Mouse (Mus musculus): ENCODE measurements around the gene Atp2b1.
"Not testable (repeated sequence)": the region's sequence is repeated elsewhere in the genome, so short reads cannot be mapped to it uniquely, and the experiment has no call there.

Gene Atp2b1

DNA sequence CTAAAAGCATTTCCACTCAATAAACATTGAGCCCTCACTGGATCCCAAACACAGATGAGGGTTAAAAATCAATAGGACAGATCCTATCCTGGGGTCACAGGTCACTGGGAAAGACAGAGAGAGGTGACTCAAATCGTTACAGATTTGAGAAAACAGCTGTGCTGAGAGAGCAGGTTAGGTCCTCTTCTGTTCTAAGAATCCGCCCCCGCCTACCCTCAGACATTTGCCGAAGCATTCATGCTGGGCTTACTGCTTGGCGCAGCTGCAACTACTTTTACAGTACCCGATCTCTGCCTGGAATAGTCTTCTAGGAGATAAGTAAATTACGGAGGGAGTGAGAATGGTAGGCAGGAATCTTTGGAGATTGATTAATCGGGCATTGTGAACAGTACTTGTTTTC, 47.9 kb downstream of the Atp2b1 start:
- no peak for DNase-seq (ENCODE audit: low spot score in 2 of 2)

DNA sequence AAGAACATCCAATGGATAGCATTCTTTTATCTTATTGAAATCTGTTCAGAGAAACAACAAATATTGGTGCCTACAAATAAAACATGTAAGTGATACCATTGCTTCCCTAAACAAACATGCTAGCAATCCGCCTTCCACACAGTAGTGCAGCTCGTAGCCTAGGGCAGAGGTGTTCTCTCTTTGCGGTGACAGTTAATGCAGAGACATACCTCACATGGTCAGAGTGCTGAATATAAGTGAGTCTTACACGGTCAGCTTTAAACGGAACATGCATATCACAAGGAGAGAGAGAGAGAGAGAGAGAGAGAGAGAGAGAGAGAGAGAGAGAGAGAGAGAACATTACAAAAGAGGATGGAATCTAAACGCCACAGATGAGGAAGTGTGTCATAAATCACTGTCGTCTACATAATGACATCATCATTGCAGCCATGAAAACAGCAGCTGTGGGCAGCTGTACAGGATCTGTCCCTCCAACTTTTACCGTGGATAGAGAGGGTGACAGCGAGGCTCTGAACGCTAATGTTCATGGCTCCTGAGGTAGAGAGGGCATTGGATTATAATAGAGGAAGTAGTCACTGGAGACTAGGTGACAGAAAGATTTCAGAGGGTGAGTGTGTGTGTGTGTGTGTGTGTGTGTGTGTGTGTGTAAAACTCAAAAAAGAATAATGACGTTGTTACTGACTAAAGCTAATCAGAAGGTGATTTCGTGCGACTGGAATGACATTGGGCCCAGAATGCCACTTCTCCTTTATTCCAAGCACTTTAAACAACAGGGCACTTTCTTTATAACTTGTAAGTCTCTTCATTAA, 52.4 kb downstream of the Atp2b1 start:
- DNase-seq (ENCODE audit: low spot score in 2 of 2), result no peak

DNA sequence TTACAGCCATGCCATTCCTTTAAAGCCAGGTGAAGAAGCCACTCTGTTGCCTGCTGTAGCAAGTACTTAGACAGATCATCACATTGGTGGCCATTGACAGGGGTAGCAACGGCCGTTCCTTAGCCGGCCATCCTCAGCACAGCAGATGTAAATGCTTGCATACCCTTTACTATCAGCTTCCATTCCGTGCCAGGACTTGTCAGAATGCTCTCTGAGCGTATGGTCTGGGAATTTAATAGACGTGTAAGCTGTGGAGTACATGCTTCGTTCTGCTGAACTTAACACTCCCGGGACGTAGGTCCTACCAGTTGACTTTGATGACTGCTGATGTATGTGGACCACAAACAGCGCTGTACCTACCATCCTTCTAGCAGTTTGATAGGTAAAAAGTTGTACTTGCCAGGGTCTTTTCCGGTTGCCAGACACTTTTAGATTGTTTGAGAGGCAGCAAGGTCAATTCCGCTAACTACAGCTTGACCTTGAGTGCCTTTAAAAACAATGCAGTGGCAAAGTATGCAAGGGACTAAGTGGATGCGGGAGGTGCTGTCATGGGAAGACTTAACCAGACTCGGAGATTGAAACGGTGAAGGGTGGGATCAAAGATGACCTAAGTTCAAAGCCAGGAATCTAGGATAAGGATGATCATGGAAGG, 53.2 kb downstream of the Atp2b1 start:
- DNase-seq (ENCODE audit: low spot score in 2 of 2), result no peak

- DNase-seq (ENCODE audit: low spot score in 2 of 2), result no peak
Observed at GRCm38 (mm10) chr10:98970917-98971316, 56.7 kb downstream of the Atp2b1 start.

GRCm38 (mm10) chr10:98972359-98972758, 58.2 kb downstream of the Atp2b1 start:
- DNase-seq (ENCODE audit: low spot score in 2 of 2), result no peak

- no peak for DNase-seq (ENCODE audit: low spot score in 2 of 2)
Observed at GRCm38 (mm10) chr10:98972912-98973605, 58.9 kb downstream of the Atp2b1 start.

- no peak for DNase-seq (ENCODE audit: low spot score in 2 of 2)
Observed at GRCm38 (mm10) chr10:98974645-98975044, 60.4 kb downstream of the Atp2b1 start.

DNA sequence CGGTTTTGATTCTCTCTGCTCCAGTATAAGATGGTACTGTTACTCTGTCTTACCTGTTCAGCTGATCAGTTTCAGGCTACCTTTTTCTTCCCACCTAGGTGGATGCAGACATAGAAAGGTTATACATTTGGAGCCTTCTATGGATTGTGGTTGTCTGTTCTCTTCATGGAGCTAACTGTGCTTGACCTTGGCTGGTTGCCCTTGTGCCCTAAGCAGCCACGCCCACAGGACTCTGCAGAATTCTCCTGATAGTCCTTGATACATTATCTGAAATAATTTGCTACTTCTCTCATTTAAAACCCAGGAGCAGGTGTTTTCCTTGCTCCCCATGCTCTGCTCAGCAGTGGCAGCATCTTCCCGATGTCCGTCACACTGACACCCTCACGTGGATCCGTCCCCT, 61.4 kb downstream of the Atp2b1 start:
- no peak for DNase-seq (ENCODE audit: low spot score in 2 of 2)

DNA sequence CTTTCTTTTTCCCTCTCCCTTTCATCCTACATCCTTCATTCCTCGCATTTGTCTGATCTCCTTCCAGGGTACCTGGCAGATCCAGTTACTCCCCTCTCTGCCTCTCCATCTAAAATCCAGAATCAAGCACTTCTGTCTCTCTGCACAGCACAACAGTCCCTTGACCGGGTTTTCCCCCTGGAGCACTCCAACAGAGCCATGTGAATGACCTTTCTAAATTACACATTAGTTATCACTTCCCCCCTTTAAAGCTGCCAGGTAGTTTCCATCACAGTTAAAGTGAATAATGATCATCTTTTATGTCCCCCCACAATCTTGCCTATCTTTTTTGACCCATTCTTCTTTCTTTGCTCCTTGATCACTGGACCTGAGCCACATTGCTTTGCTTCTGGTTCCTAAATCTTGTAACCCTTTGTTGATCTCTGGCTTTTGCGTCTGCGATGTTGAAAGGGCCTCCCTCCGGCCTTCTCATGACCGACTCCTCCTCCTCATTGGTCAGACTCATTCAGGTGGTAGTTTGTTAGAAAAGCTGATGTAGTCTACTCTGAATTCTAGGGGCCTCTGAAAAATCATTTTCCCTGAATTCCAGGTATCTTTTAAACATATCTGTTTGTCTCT, 62.8 kb downstream of the Atp2b1 start:
- DNase-seq (ENCODE audit: low spot score in 2 of 2), result no peak

DNA sequence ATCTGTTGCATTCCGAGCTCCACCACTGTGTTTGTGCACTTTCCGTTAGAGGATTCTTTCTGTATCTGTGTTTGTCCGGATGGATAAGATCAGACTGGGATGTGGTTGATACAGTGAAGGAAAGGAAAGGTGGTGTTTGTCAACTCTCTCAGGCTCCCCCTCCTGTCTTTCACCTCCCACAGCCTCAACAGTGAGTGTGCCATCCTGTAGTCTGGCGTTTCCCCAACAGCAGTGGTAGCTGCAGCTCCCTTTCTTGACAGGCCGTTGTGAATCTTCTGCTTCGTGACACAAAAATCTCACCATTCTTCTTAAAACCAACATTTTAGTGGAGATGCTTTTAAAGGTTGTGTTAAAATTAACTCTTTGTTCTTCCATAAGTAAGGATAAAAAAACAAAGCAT, 64.6 kb downstream of the Atp2b1 start:
- DNase-seq (ENCODE audit: low spot score in 2 of 2), result no peak

- DNase-seq (ENCODE audit: low spot score in 2 of 2), result no peak
Observed at GRCm38 (mm10) chr10:98979296-98979695, 65.1 kb downstream of the Atp2b1 start.

DNA sequence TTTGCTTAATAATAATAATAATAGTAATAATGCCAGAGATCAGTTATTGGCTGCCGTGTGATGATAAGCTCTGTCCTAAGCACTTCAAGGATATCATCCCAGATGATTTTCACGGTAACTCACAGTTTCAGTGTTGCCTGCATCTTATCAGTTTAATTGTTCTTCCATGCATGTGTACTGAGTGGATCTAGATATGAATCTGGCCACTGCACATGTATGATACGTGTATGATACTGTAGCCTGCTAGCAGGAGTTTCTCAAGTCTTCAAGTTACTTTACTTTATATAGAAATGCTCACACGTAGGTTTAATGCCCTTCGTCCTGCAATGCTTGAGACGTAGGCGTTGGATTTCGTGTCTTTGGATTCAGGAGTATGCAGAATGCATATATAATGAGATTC, 65.7 kb downstream of the Atp2b1 start:
- DNase-seq (ENCODE audit: low spot score in 2 of 2), result no peak

- DNase-seq (ENCODE audit: low spot score in 2 of 2), result no peak
Observed at GRCm38 (mm10) chr10:98991964-98992363, 77.8 kb downstream of the Atp2b1 start.

DNA sequence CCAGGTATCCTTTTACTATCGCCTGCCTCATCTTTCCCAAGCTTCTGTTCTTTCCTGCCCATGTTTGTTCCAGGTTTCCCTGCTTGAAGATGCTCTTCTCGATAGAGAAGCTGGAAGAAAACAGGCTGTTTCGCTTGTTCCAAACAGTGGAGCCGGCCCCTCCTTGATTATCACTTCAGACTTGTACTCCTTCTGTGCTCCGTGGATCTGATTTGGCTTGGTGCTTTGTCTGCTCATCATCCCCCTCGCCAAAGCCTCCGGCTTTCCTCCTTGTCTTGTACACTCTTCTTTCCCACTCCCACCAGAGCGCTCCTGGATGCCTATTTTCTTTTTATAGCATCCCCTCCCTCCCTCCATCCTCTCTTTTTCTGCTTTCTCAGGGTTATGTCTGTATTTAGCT, 79.0 kb downstream of the Atp2b1 start:
- no peak for DNase-seq (ENCODE audit: low spot score in 2 of 2)

DNA sequence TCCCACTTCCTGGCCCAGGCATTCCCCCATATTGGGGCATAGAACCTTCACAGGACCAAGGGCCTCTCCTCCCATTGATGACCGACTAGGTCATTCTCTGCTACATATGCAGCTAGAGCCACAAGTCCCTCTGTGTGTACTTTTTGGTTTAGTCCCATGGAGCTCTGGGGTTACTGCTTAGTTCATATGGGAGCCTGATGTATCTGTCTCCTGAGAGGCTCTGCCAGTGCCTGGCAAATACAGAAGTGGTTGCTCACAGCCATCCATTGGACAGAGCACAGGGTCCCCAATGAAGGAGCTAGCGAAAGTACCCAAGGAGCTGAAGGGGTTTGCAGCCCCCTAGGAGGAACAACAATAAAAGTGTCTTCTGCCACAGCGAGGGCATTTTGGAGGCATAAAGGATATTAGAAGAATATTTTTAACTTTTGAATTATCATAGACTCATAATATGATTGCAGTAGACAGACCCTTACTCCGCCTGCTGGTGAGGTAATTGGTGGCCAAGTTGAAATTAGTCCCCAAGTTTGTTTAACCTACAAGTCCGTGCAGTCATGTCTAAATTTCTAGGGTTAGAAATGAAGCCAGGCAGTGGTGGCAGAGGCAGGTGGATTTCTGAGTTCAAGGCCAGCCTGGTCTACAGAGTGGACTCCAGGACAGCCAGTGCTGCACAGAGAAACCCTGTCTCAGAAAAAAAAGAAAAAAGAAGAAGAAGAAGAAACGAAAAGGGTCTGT, 81.0 kb downstream of the Atp2b1 start:
- DNase-seq (ENCODE audit: low spot score in 2 of 2), result not testable (repeated sequence)

GRCm38 (mm10) chr10:99004866-99005265, 90.7 kb downstream of the Atp2b1 start:
- DNase-seq (ENCODE audit: low spot score in 2 of 2), result no peak

GRCm38 (mm10) chr10:99011084-99011483, 96.9 kb downstream of the Atp2b1 start:
- DNase-seq (ENCODE audit: low spot score in 2 of 2), result no peak

- DNase-seq (ENCODE audit: low spot score in 2 of 2), result no peak
Observed at GRCm38 (mm10) chr10:99012086-99012485, 97.9 kb downstream of the Atp2b1 start.

DNA sequence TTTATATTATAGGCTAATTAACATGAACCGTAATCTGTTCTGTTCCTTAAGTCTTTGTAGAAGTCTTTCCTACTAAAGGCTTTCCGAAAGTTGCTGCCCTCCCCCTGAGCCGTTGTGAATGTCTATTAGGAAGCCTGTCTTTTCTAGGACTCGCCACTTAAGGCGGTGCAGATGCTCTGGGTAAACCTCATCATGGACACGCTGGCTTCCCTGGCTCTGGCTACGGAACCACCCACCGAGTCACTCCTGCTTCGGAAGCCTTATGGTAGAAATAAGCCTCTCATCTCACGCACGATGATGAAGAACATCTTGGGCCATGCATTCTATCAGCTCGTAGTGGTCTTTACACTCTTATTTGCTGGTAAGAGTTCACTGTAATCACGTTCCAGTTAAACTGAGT, 100.5 kb downstream of the Atp2b1 start:
- DNase-seq (ENCODE audit: low spot score in 2 of 2), result no peak

- no peak for DNase-seq (ENCODE audit: low spot score in 2 of 2)
Observed at GRCm38 (mm10) chr10:99016996-99017395, 102.8 kb downstream of the Atp2b1 start.

- DNase-seq (ENCODE audit: low spot score in 2 of 2), result no peak
Observed at GRCm38 (mm10) chr10:99027462-99027861, 113.3 kb downstream of the Atp2b1 start.

DNA sequence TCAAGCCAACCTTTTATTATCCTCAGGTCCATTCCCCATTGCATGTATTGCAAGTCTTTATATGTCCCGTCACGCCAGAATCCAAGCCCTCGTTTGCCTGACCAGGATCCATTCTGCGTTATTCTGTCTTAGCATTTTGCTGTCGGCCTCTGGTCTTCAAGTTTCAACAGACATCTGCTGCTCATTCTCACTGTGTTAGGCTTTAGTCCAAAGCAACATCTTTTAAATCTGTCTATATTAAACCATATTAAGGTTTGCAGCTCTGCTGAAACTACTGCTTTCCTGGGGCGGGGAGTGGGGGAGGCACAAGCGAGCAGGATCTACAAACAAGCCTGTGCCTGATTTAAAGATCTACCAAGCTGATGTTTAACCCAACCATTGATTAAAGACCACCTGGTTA, 115.6 kb downstream of the Atp2b1 start:
- no peak for DNase-seq (ENCODE audit: low spot score in 2 of 2)
